Mouse (Mus musculus) CH12.LX (cell line): ENCODE measurements around the gene Skp2. TPM values are rescaled to one million over a fixed set of nuclear protein-coding genes. Genes with fewer than 3 reads are reported as not detected.

ENCODE experiments used
- DNase-seq: peaks from one replicate; pipeline ENCODE4 v3.0.0-alpha.2; 2013; ENCODE audit errors: extremely low read depth
- H3K27ac ChIP-seq: 2 replicates; pipeline ENCODE4 v1.5.1; 2012; ENCODE audit warnings: low read depth, mild to moderate bottlenecking, control low read depth, moderate library complexity; ENCODE audit not compliant: insufficient read depth
- H3K27me3 ChIP-seq: replicated peaks from 2 replicates; pipeline ENCODE3; 2012; ENCODE audit warnings: inconsistent platforms
- H3K36me3 ChIP-seq, 2 experiments: replicated peaks in 1 of 2; 2 replicates each; pipeline versions ENCODE3 to v1.6.1; 2012; ENCODE audit warnings: inconsistent platforms in 1 of 2, low read length in 1 of 2, mild to moderate bottlenecking in 1 of 2, mixed read lengths in 1 of 2, moderate library complexity in 1 of 2; ENCODE audit not compliant: control insufficient read depth in 1 of 2, insufficient read depth in 1 of 2
- H3K4me1 ChIP-seq, 2 experiments: 2 replicates each; pipeline ENCODE4 v1.6.1; 2012; ENCODE audit warnings: inconsistent platforms in 1 of 2, moderate library complexity in 1 of 2; ENCODE audit not compliant: insufficient read depth in 2 of 2, control insufficient read depth in 1 of 2
- H3K4me2 ChIP-seq: 2 replicates; pipeline ENCODE4 v1.6.1; 2012; ENCODE audit warnings: low read depth, mild to moderate bottlenecking, control low read depth; ENCODE audit not compliant: poor library complexity, insufficient read depth, severe bottlenecking
- H3K4me3 ChIP-seq, 3 experiments: fragments of 150-350 bp in 1 of 3; sonication (generic) in 1 of 3; replicated peaks in 1 of 3; 2 replicates each; pipeline versions ENCODE3 to v1.5.1; 2011 to 2012; ENCODE audit warnings: low read depth in 2 of 3, low read length in 2 of 3, mild to moderate bottlenecking in 2 of 3, moderate library complexity in 2 of 3, control low read depth in 1 of 3, improper control_type of control experiment in 1 of 3, inconsistent platforms in 1 of 3, mixed read lengths in 1 of 3; ENCODE audit not compliant: poor library complexity in 1 of 3
- H3K79me2 ChIP-seq: replicated peaks from 2 replicates; pipeline ENCODE4 v1.6.1; 2012; ENCODE audit warnings: mild to moderate bottlenecking, moderate library complexity; ENCODE audit not compliant: control insufficient read depth, poor library complexity, insufficient read depth, severe bottlenecking; ENCODE audit errors: extremely low read depth
- H3K9ac ChIP-seq: 2 replicates; pipeline ENCODE4 v1.6.1; 2012; ENCODE audit warnings: low read depth, mild to moderate bottlenecking, control low read depth, moderate library complexity; ENCODE audit not compliant: insufficient read depth
- H3K9me3 ChIP-seq: replicated peaks from 2 replicates; pipeline ENCODE3; 2012; ENCODE audit warnings: low read length, inconsistent platforms, mixed read lengths
- BHLHE40 ChIP-seq: IDR thresholded peaks from 2 replicates; pipeline ENCODE4 v1.6.1; 2011; ENCODE audit warnings: mild to moderate bottlenecking, low read depth, low read length, improper control_type of control experiment
- CHD1 ChIP-seq: IDR thresholded peaks from 2 replicates; pipeline ENCODE4 v1.6.1; 2012; ENCODE audit warnings: low read depth, low read length, improper control_type of control experiment, inconsistent platforms
- CHD2 ChIP-seq: IDR thresholded peaks from 2 replicates; pipeline ENCODE4 v1.6.1; 2011; ENCODE audit warnings: low read length, improper control_type of control experiment
- CTCF ChIP-seq, 2 experiments: IDR thresholded peaks in 1 of 2; conservative IDR thresholded peaks in 1 of 2; 2 replicates each; pipeline ENCODE4 v1.5.1; 2011 to 2012; ENCODE audit warnings: low read depth in 2 of 2, low read length in 2 of 2, improper control_type of control experiment in 1 of 2, inconsistent platforms in 1 of 2, mild to moderate bottlenecking in 1 of 2, moderate library complexity in 1 of 2
- E2F4 ChIP-seq: IDR thresholded peaks from 2 replicates; pipeline ENCODE4 v1.6.1; 2011; ENCODE audit warnings: low read depth, low read length, improper control_type of control experiment; ENCODE audit not compliant: insufficient replicate concordance
- ELF1 ChIP-seq: IDR thresholded peaks from 2 replicates; pipeline ENCODE4 v1.6.1; 2014; ENCODE audit warnings: low read depth, mild to moderate bottlenecking, inconsistent platforms, low read length, improper control_type of control experiment
- EP300 ChIP-seq: IDR thresholded peaks from 2 replicates; pipeline ENCODE4 v1.6.1; 2011; ENCODE audit warnings: low read length, improper control_type of control experiment
- ETS1 ChIP-seq: conservative IDR thresholded peaks from 2 replicates; pipeline ENCODE4 v1.6.1; 2012; ENCODE audit warnings: low read depth, mild to moderate bottlenecking, inconsistent platforms, low read length, improper control_type of control experiment, moderate library complexity
- GABPA ChIP-seq: IDR thresholded peaks from 2 replicates; pipeline ENCODE4 v1.6.1; 2012; ENCODE audit warnings: low read depth, low read length, improper control_type of control experiment, inconsistent platforms; ENCODE audit not compliant: insufficient replicate concordance
- HCFC1 ChIP-seq: IDR thresholded peaks from 2 replicates; pipeline ENCODE4 v1.6.1; 2012; ENCODE audit warnings: low read depth, mild to moderate bottlenecking, inconsistent platforms, low read length, improper control_type of control experiment
- IRF4 ChIP-seq: IDR thresholded peaks from 2 replicates; pipeline ENCODE4 v1.6.1; 2014; ENCODE audit warnings: low read depth, mild to moderate bottlenecking, inconsistent platforms, low read length, improper control_type of control experiment
- JUN ChIP-seq: IDR thresholded peaks from 2 replicates; pipeline ENCODE4 v1.6.1; 2011; ENCODE audit warnings: low read depth, mild to moderate bottlenecking, low read length, improper control_type of control experiment, moderate library complexity; ENCODE audit not compliant: insufficient read depth
- JUND ChIP-seq: conservative IDR thresholded peaks from 2 replicates; pipeline ENCODE4 v1.6.1; 2011; ENCODE audit warnings: low read depth, low read length, improper control_type of control experiment
- KAT2A ChIP-seq: IDR thresholded peaks from 2 replicates; pipeline ENCODE4 v1.6.1; 2012; ENCODE audit warnings: low read length, improper control_type of control experiment, inconsistent platforms; ENCODE audit not compliant: insufficient replicate concordance
- MAFK ChIP-seq: IDR thresholded peaks from 2 replicates; pipeline ENCODE4 v1.6.1; 2011; ENCODE audit warnings: low read length, improper control_type of control experiment; ENCODE audit not compliant: insufficient replicate concordance
- MAX ChIP-seq: IDR thresholded peaks from 2 replicates; pipeline ENCODE4 v1.6.1; 2011; ENCODE audit warnings: low read length, improper control_type of control experiment
- MAZ ChIP-seq: IDR thresholded peaks from 2 replicates; pipeline ENCODE4 v1.6.1; 2012; ENCODE audit warnings: low read depth, mild to moderate bottlenecking, inconsistent platforms, low read length, improper control_type of control experiment, moderate library complexity
- MEF2A ChIP-seq: IDR thresholded peaks from 2 replicates; pipeline ENCODE4 v1.6.1; 2014; ENCODE audit warnings: low read depth, mild to moderate bottlenecking, inconsistent platforms, low read length, improper control_type of control experiment, borderline replicate concordance
- MXI1 ChIP-seq: IDR thresholded peaks from 2 replicates; pipeline ENCODE4 v1.6.1; 2011; ENCODE audit warnings: mild to moderate bottlenecking, low read depth, low read length, improper control_type of control experiment
- MYC ChIP-seq: IDR thresholded peaks from 2 replicates; pipeline ENCODE4 v1.6.1; 2011; ENCODE audit warnings: low read depth, mild to moderate bottlenecking, improper control_type of control experiment, low read length
- NELFE ChIP-seq: IDR thresholded peaks from 2 replicates; pipeline ENCODE4 v1.6.1; 2011; ENCODE audit warnings: low read depth, low read length, improper control_type of control experiment
- NRF1 ChIP-seq: IDR thresholded peaks from 2 replicates; pipeline ENCODE4 v1.6.1; 2014; ENCODE audit warnings: low read depth, mild to moderate bottlenecking, inconsistent platforms, low read length, improper control_type of control experiment, moderate library complexity
- PAX5 ChIP-seq: IDR thresholded peaks from 2 replicates; pipeline ENCODE4 v1.6.1; 2012; ENCODE audit warnings: low read length, inconsistent platforms, mixed read lengths
- POLR2A ChIP-seq: IDR thresholded peaks from 2 replicates; pipeline ENCODE4 v1.6.1; 2011; ENCODE audit warnings: low read depth, mild to moderate bottlenecking, improper control_type of control experiment, low read length
- POLR2AphosphoS2 ChIP-seq: IDR thresholded peaks from 2 replicates; pipeline ENCODE4 v1.6.1; 2011; ENCODE audit warnings: low read depth, low read length, improper control_type of control experiment
- RAD21 ChIP-seq: IDR thresholded peaks from 2 replicates; pipeline ENCODE4 v1.6.1; 2011; ENCODE audit warnings: low read depth, mild to moderate bottlenecking, low read length, improper control_type of control experiment, moderate library complexity
- RCOR1 ChIP-seq: conservative IDR thresholded peaks from 2 replicates; pipeline ENCODE4 v1.6.1; 2012; ENCODE audit warnings: low read depth, mild to moderate bottlenecking, inconsistent platforms, low read length, improper control_type of control experiment
- SIN3A ChIP-seq: IDR thresholded peaks from 2 replicates; pipeline ENCODE4 v1.6.1; 2012; ENCODE audit warnings: low read length, improper control_type of control experiment, inconsistent platforms
- SMC3 ChIP-seq: IDR thresholded peaks from 2 replicates; pipeline ENCODE4 v1.6.1; 2011; ENCODE audit warnings: low read depth, low read length, improper control_type of control experiment
- TBP ChIP-seq: conservative IDR thresholded peaks from 2 replicates; pipeline ENCODE4 v1.6.1; 2011; ENCODE audit warnings: low read depth, low read length, improper control_type of control experiment
- TCF12 ChIP-seq: IDR thresholded peaks from 2 replicates; pipeline ENCODE4 v1.6.1; 2014; ENCODE audit warnings: low read depth, mild to moderate bottlenecking, inconsistent platforms, low read length, improper control_type of control experiment
- UBTF ChIP-seq: IDR thresholded peaks from 2 replicates; pipeline ENCODE4 v1.6.1; 2012; ENCODE audit warnings: low read depth, mild to moderate bottlenecking, inconsistent platforms, low read length, improper control_type of control experiment, moderate library complexity
- USF1 ChIP-seq: IDR thresholded peaks from 2 replicates; pipeline ENCODE4 v1.6.1; 2014; ENCODE audit warnings: low read depth, mild to moderate bottlenecking, inconsistent platforms, low read length, improper control_type of control experiment
- USF2 ChIP-seq: conservative IDR thresholded peaks from 2 replicates; pipeline ENCODE4 v1.6.1; 2011; ENCODE audit warnings: low read depth, low read length, improper control_type of control experiment
- ZC3H11A ChIP-seq: IDR thresholded peaks from 2 replicates; pipeline ENCODE4 v1.6.1; 2012; ENCODE audit warnings: low read depth, mild to moderate bottlenecking, inconsistent platforms, low read length, improper control_type of control experiment
- ZKSCAN1 ChIP-seq: IDR thresholded peaks from 2 replicates; pipeline ENCODE4 v1.6.1; 2012; ENCODE audit warnings: low read depth, inconsistent platforms, low read length, improper control_type of control experiment, borderline replicate concordance
- ZMIZ1 ChIP-seq: IDR thresholded peaks from 2 replicates; pipeline ENCODE4 v1.6.1; 2012; ENCODE audit warnings: low read depth, mild to moderate bottlenecking, inconsistent platforms, low read length, improper control_type of control experiment
- ZNF384 ChIP-seq: IDR thresholded peaks from 2 replicates; pipeline ENCODE4 v1.6.1; 2012; ENCODE audit warnings: low read depth, low read length, improper control_type of control experiment, inconsistent platforms
- dilution Hi-C: fragments of 300-500 bp; cut with MboI; formaldehyde crosslinking; loops from 2 replicates; pipeline ENCODE4 v1.14.3; 2020; ENCODE audit warnings: low sequenced_read_pairs; ENCODE audit not compliant: extremely low pct_unique_long_range_greater_than_20kb, extremely low pct_ligation_motif_present
- in situ Hi-C: fragments of 300-500 bp; cut with MboI; formaldehyde crosslinking; loops from 3 replicates; pipeline ENCODE4 v1.14.3; 2019; ENCODE audit warnings: low sequenced_read_pairs, low pct_ligation_motif_present, low pct_unique_long_range_greater_than_20kb, mixed read lengths
- polyA plus RNA-seq: library from polyadenylated mRNA; unstranded; fragments of >175 nt; gene quantifications from 2 replicates; pipeline ENCODE4 v1.2.1, GENCODE M21; 2012; ENCODE audit warnings: low read depth; ENCODE audit not compliant: insufficient read length
- total RNA-seq, 2 experiments: library from RNA; depleted of rRNA; stranded (reverse); fragments of 300-350 nt in 1 of 2; fragments of >200 nt in 1 of 2; gene quantifications; 2 replicates each; pipeline ENCODE4 v1.2.3; 2012 to 2014

The Skp2 gene
- total and polyA plus RNA-seq, 3 experiments, result 14.1 to 23.2 (median 23.1) TPM

GRCm38 (mm10) chr15:9140252-9140680 is 15.0 kb downstream of the Skp2 start, which contains the start of gene Lmbrd2:
Gene Lmbrd2 (plus strand): TSS chr15:9140550.
- DNase-seq, result peak; percentile 96
- dilution Hi-C loops, result no loop called here
- H3K4me3 ChIP-seq, result peak within 1 kb of the TSS; percentile 92 to 99 (median 95)
- H3K9ac ChIP-seq, result peak within 1 kb of the TSS; percentile 90
- H3K9me3 ChIP-seq, result no peaks in the 10 kb centered on the region
- H3K27ac ChIP-seq, result no peak within 1 kb of the TSS
- H3K4me2 ChIP-seq, result peak within 1 kb of the TSS; percentile 88
- TF ChIP-seq SIN3A (peak; percentile 91; the same call in 1 of the 2 replicates), POLR2AphosphoS2 (peak; percentile 58; the same call in 1 of the 2 replicates), UBTF (0 out of 2 replicates have a peak, but pooled peaks have one; percentile 42), JUN (no peak), CHD2 (peak; percentile 64; the same call in 1 of the 2 replicates), E2F4 (peak; percentile 82; the same call in 1 of the 2 replicates), JUND (no peak), ETS1 (0 out of 2 replicates have a peak, but pooled peaks have one; percentile 32), ELF1 (peak; percentile 89), RCOR1 (no peak), MAFK (no peak), PAX5 (no peak), CHD1 (no peak), ZC3H11A (no peak), CTCF (conservative IDR thresholded peaks at IDR 0.05 in 1 of 2, IDR thresholded peaks at IDR 0.05 in 1 of 2; ENCODE audit: low read depth in 2 of 2, low read length in 2 of 2) (no peak), SMC3 (no peak), MXI1 (peak; percentile 41; the same call in 1 of the 2 replicates), EP300 (no peak), TCF12 (peak; percentile 74), MAZ (0 out of 2 replicates have a peak, but pooled peaks have one; percentile 58), MYC (peak; percentile 28; the same call in 1 of the 2 replicates), USF2 (no peak), USF1 (no peak), ZNF384 (no peak), NELFE (peak; percentile 72), ZMIZ1 (peak; percentile 74; the same call in 1 of the 2 replicates), TBP (0 out of 2 replicates have a peak, but pooled peaks have one; percentile 42), POLR2A (peak; percentile 82), BHLHE40 (no peak), HCFC1 (peak; percentile 98), ZKSCAN1 (no peak), MEF2A (peak; percentile 31; the same call in 1 of the 2 replicates), RAD21 (no peak), KAT2A (peak; percentile 87; the same call in 1 of the 2 replicates), NRF1 (peak; percentile 53), GABPA (peak; percentile 20; the same call in 1 of the 2 replicates), MAX (peak; percentile 36; the same call in 1 of the 2 replicates), IRF4 (peak; percentile 30; the same call in 1 of the 2 replicates)
- TF ChIP-seq, all 38 proteins: peak for 22
- Histone ChIP-seq H3K27me3 (no peaks in the 10 kb centered on the region), H3K79me2 (peaks cover 11% of the 10 kb centered on the region), H3K36me3 (peaks cover 9 to 33% of the 10 kb centered on the region in 2 experiments), H3K4me1 (peaks cover 7 to 28% of the 10 kb centered on the region in 2 experiments)
- in situ Hi-C loops, result no loop called here
